Mouse (Mus musculus): Measurements from ENCODE around the gene Mpz. TPM values are rescaled to one million over a fixed set of nuclear protein-coding genes. Genes with fewer than 3 reads are reported as not detected.

The Mpz gene
- polyA plus RNA-seq, 2 experiments, result 5.3 to 14.6 TPM

- Histone ChIP-seq H3K27me3 (ENCODE audit: control insufficient read depth, insufficient read depth, low read length) (no peaks in the 10 kb centered on the region), H3K9ac (ENCODE audit: low read depth, low read length, severe bottlenecking) (no peak overlapping the region), H3K36me3 (ENCODE audit: control insufficient read depth, insufficient read depth, low read length) (no peaks in the 10 kb centered on the region), H3K4me2 (replicated peaks; ENCODE audit: low read depth, low read length, severe bottlenecking) (no peak overlapping the region), H3K9me3 (ENCODE audit: control insufficient read depth, low read length) (no peaks in the 10 kb centered on the region), H3K27ac (replicated peaks; ENCODE audit: low read depth, low read length) (no peak overlapping the region), H3K4me3 (replicated peaks; ENCODE audit: low read length) (no peak overlapping the region), H3K4me1 (ENCODE audit: control insufficient read depth, insufficient read depth, low read length) (peaks cover 13% of the 10 kb centered on the region)
- DNase-seq (ENCODE audit: low spot score) (no peak), ATAC-seq (ENCODE audit: low FRiP score, low read depth) (no peak)
- WGBS, result 79% methylated on average over 7 of the region's 7 CpGs
- TF ChIP-seq POLR2A (IDR thresholded peaks at IDR 0.05; ENCODE audit: borderline replicate concordance, extremely low read depth, insufficient read depth, insufficient read length), result no peak
These were observed 33.8 kb downstream of the Mpz start for GRCm38 (mm10) chr1:171184314-171184713.

- Histone ChIP-seq H3K9me3 (ENCODE audit: control insufficient read depth, low read length) (no peaks in the 10 kb centered on the region), H3K4me1 (ENCODE audit: control insufficient read depth, insufficient read depth, low read length) (peaks cover 19% of the 10 kb centered on the region), H3K27me3 (ENCODE audit: control insufficient read depth, insufficient read depth, low read length) (no peaks in the 10 kb centered on the region), H3K27ac (replicated peaks; ENCODE audit: low read depth, low read length) (no peak overlapping the region), H3K4me2 (replicated peaks; ENCODE audit: low read depth, low read length, severe bottlenecking) (no peak overlapping the region), H3K4me3 (replicated peaks; ENCODE audit: low read length) (no peak overlapping the region), H3K9ac (ENCODE audit: low read depth, low read length, severe bottlenecking) (no peak overlapping the region), H3K36me3 (ENCODE audit: control insufficient read depth, insufficient read depth, low read length) (no peaks in the 10 kb centered on the region)
- DNase-seq (ENCODE audit: low spot score) (no peak), ATAC-seq (ENCODE audit: low FRiP score, low read depth) (no peak)
- whole genome bisulfite sequencing, result 54% methylated on average over 8 of the region's 8 CpGs
- no peak for TF ChIP-seq POLR2A (IDR thresholded peaks at IDR 0.05; ENCODE audit: borderline replicate concordance, extremely low read depth, insufficient read depth, insufficient read length)
These were observed 35.1 kb downstream of the Mpz start for GRCm38 (mm10) chr1:171185655-171186054.

- Histone ChIP-seq H3K9ac (ENCODE audit: low read depth, low read length, severe bottlenecking) (no peak overlapping the region), H3K4me3 (replicated peaks; ENCODE audit: low read length) (no peak overlapping the region), H3K4me1 (ENCODE audit: control insufficient read depth, insufficient read depth, low read length) (peaks cover 21% of the 10 kb centered on the region), H3K36me3 (ENCODE audit: control insufficient read depth, insufficient read depth, low read length) (no peaks in the 10 kb centered on the region), H3K27me3 (ENCODE audit: control insufficient read depth, insufficient read depth, low read length) (peaks cover 13% of the 10 kb centered on the region; the same call in 1 of the 2 replicates), H3K4me2 (replicated peaks; ENCODE audit: low read depth, low read length, severe bottlenecking) (no peak overlapping the region), H3K27ac (replicated peaks; ENCODE audit: low read depth, low read length) (0 out of 2 replicates have a peak overlapping the region, but pooled peaks have one; percentile 2), H3K9me3 (ENCODE audit: control insufficient read depth, low read length) (no peaks in the 10 kb centered on the region)
- DNase-seq (ENCODE audit: low spot score) (no peak), ATAC-seq (ENCODE audit: low FRiP score, low read depth) (no peak)
- no peak for TF ChIP-seq POLR2A (IDR thresholded peaks at IDR 0.05; ENCODE audit: borderline replicate concordance, extremely low read depth, insufficient read depth, insufficient read length)
- 67% methylated on average over 13 of the region's 13 CpGs for WGBS
These were observed 37.6 kb downstream of the Mpz start for GRCm38 (mm10) chr1:171187851-171188700.

GRCm38 (mm10) chr1:171189046-171189445 lies 38.5 kb downstream of the Mpz start:
- ATAC-seq (ENCODE audit: low FRiP score, low read depth), result peak; percentile 17; the same call in 1 of the 2 replicates
- 17% methylated on average over 8 of the region's 8 CpGs for WGBS
- Histone ChIP-seq H3K4me3 (replicated peaks; ENCODE audit: low read length) (no peak overlapping the region), H3K27me3 (ENCODE audit: control insufficient read depth, insufficient read depth, low read length) (peaks cover 23% of the 10 kb centered on the region; the same call in 1 of the 2 replicates), H3K4me1 (ENCODE audit: control insufficient read depth, insufficient read depth, low read length) (peaks cover 24% of the 10 kb centered on the region), H3K27ac (replicated peaks; ENCODE audit: low read depth, low read length) (no peak overlapping the region; the same call in 1 of the 2 replicates), H3K36me3 (ENCODE audit: control insufficient read depth, insufficient read depth, low read length) (no peaks in the 10 kb centered on the region), H3K9me3 (ENCODE audit: control insufficient read depth, low read length) (no peaks in the 10 kb centered on the region), H3K9ac (ENCODE audit: low read depth, low read length, severe bottlenecking) (no peak overlapping the region), H3K4me2 (replicated peaks; ENCODE audit: low read depth, low read length, severe bottlenecking) (no peak overlapping the region; the same call in 1 of the 2 replicates)
- no peak for TF ChIP-seq POLR2A (IDR thresholded peaks at IDR 0.05; ENCODE audit: borderline replicate concordance, extremely low read depth, insufficient read depth, insufficient read length)
- no peak for DNase-seq (ENCODE audit: low spot score)

- Histone ChIP-seq H3K27me3 (ENCODE audit: control insufficient read depth, insufficient read depth, low read length) (peaks cover 28% of the 10 kb centered on the region), H3K36me3 (ENCODE audit: control insufficient read depth, insufficient read depth, low read length) (no peaks in the 10 kb centered on the region), H3K4me1 (ENCODE audit: control insufficient read depth, insufficient read depth, low read length) (peaks cover 30% of the 10 kb centered on the region), H3K4me3 (replicated peaks; ENCODE audit: low read length) (no peak overlapping the region), H3K27ac (replicated peaks; ENCODE audit: low read depth, low read length) (no peak overlapping the region), H3K9ac (ENCODE audit: low read depth, low read length, severe bottlenecking) (no peak overlapping the region), H3K4me2 (replicated peaks; ENCODE audit: low read depth, low read length, severe bottlenecking) (no peak overlapping the region; the same call in 1 of the 2 replicates), H3K9me3 (ENCODE audit: control insufficient read depth, low read length) (no peaks in the 10 kb centered on the region)
- ATAC-seq (ENCODE audit: low FRiP score, low read depth) (peak; percentile 45; the same call in 1 of the 2 replicates), DNase-seq (ENCODE audit: low spot score) (no peak)
- 40% methylated on average over 14 of the region's 14 CpGs for WGBS
- no peak for TF ChIP-seq POLR2A (IDR thresholded peaks at IDR 0.05; ENCODE audit: borderline replicate concordance, extremely low read depth, insufficient read depth, insufficient read length)
These were observed 39.1 kb downstream of the Mpz start for GRCm38 (mm10) chr1:171189476-171190114.

Data from limb, embryonic 14.5 days (tissue).